Comparison of ENCODE assay signal across 29 mouse cellular contexts in genomic region chr3:85042126-85042525, GRCm38 (mm10).
A peak's percentile ranks its signal among the peaks of the same experiment; 100 is the strongest.
DNase-seq lines count a peak whose midpoint lies in the region; ATAC-seq and TF ChIP-seq lines count a peak whose summit lies in the region.
"Had no signal": no experiment of that assay in that cellular context is flagged by ENCODE, and none has a peak within 500 bp of the region (broad histone marks: within the 10 kb centered on the region; RNA-seq: fewer than 3 reads in every experiment).

No protein-coding gene starts in this region.

- H3K36me3 ChIP-seq in forebrain, postnatal 0 days (ENCODE audit: insufficient read depth) = no peaks in the 10 kb centered on the region
- no peaks in the 10 kb centered on the region for H3K36me3 ChIP-seq in forebrain, embryonic 14.5 days (ENCODE audit: control insufficient read depth, insufficient read depth, low read length)
- H3K36me3 ChIP-seq in hindbrain, embryonic 16.5 days (ENCODE audit: control insufficient read depth, insufficient read depth, low read length) = no peaks in the 10 kb centered on the region
- no peaks in the 10 kb centered on the region for H3K36me3 ChIP-seq in intestine, embryonic 16.5 days (ENCODE audit: control insufficient read depth, insufficient read depth, low read length)
- H3K36me3 ChIP-seq: embryonic facial prominence, embryonic 10.5 days; embryonic facial prominence, embryonic 15.5 days; forebrain, embryonic 12.5 days; heart, embryonic 12.5 days; hindbrain, embryonic 15.5 days; limb, embryonic 13.5 days; midbrain, embryonic 12.5 days; neural tube, embryonic 12.5 days had no signal

- H3K9me3 ChIP-seq in forebrain, postnatal 0 days (ENCODE audit: low read length) = no peaks in the 10 kb centered on the region
- H3K9me3 ChIP-seq in forebrain, embryonic 14.5 days (replicated peaks; ENCODE audit: control insufficient read depth, low read length) = no peaks in the 10 kb centered on the region
- no peaks in the 10 kb centered on the region for H3K9me3 ChIP-seq in hindbrain, embryonic 16.5 days (ENCODE audit: control insufficient read depth, low read length)
- H3K9me3 ChIP-seq in intestine, embryonic 16.5 days (ENCODE audit: control insufficient read depth, low read length) = no peaks in the 10 kb centered on the region
- H3K9me3 ChIP-seq: embryonic facial prominence, embryonic 10.5 days; embryonic facial prominence, embryonic 15.5 days; forebrain, embryonic 12.5 days; hindbrain, embryonic 15.5 days; limb, embryonic 13.5 days; midbrain, embryonic 12.5 days; neural tube, embryonic 12.5 days had no signal

- no peak overlapping the region for H3K9ac ChIP-seq in forebrain, postnatal 0 days
- no peak overlapping the region for H3K9ac ChIP-seq in forebrain, embryonic 14.5 days (ENCODE audit: low read length)
- H3K9ac ChIP-seq in hindbrain, embryonic 16.5 days (ENCODE audit: low read depth, low read length) = no peak overlapping the region
- no peak overlapping the region for H3K9ac ChIP-seq in intestine, embryonic 16.5 days (ENCODE audit: low read depth, low read length)
- H3K9ac ChIP-seq: embryonic facial prominence, embryonic 15.5 days; forebrain, embryonic 12.5 days; heart, embryonic 12.5 days; hindbrain, embryonic 15.5 days; limb, embryonic 13.5 days; midbrain, embryonic 12.5 days; neural tube, embryonic 12.5 days had no signal

- H3K4me2 ChIP-seq in forebrain, postnatal 0 days (ENCODE audit: low read depth) = no peak overlapping the region
- H3K4me2 ChIP-seq in forebrain, embryonic 14.5 days (ENCODE audit: low read length) = no peak overlapping the region
- no peak overlapping the region for H3K4me2 ChIP-seq in hindbrain, embryonic 16.5 days (ENCODE audit: low read length)
- H3K4me2 ChIP-seq in intestine, embryonic 16.5 days (ENCODE audit: low read depth, low read length) = no peak overlapping the region
- H3K4me2 ChIP-seq: embryonic facial prominence, embryonic 15.5 days; forebrain, embryonic 12.5 days; heart, embryonic 12.5 days; hindbrain, embryonic 15.5 days; limb, embryonic 13.5 days; liver, embryonic 11.5 days; midbrain, embryonic 12.5 days; neural tube, embryonic 12.5 days had no signal

- H3K4me3 ChIP-seq in forebrain, postnatal 0 days (ENCODE audit: low read depth, low read length) = no peak overlapping the region
- H3K4me3 ChIP-seq in forebrain, embryonic 14.5 days (ENCODE audit: low read depth, low read length) = no peak overlapping the region
- no peak overlapping the region for H3K4me3 ChIP-seq in cerebellum, adult 2 months (replicated peaks; ENCODE audit: insufficient read depth, low read depth, low read length)
- no peak overlapping the region for H3K4me3 ChIP-seq in hindbrain, embryonic 16.5 days (ENCODE audit: low read length)
- H3K4me3 ChIP-seq in intestine, embryonic 16.5 days (ENCODE audit: low read length) = no peak overlapping the region
- H3K4me3 ChIP-seq: embryonic facial prominence, embryonic 10.5 days; embryonic facial prominence, embryonic 15.5 days; forebrain, embryonic 12.5 days; gastrocnemius, adult 2 months; heart, embryonic 12.5 days; hindbrain, embryonic 15.5 days; limb, embryonic 13.5 days; midbrain, embryonic 12.5 days; myocyte; neural tube, embryonic 12.5 days had no signal

- no peak for ATAC-seq in forebrain, postnatal 0 days
- no peak for ATAC-seq in forebrain, embryonic 14.5 days
- ATAC-seq in hindbrain, embryonic 16.5 days = no peak
- no peak for ATAC-seq in intestine, embryonic 16.5 days
- ATAC-seq: Patski had no signal

- H3K27me3 ChIP-seq in forebrain, postnatal 0 days (ENCODE audit: insufficient read depth, low read length) = no peaks in the 10 kb centered on the region
- H3K27me3 ChIP-seq in forebrain, embryonic 14.5 days (replicated peaks; ENCODE audit: control insufficient read depth, insufficient read depth, low read length) = no peaks in the 10 kb centered on the region
- H3K27me3 ChIP-seq in cerebellum, adult 2 months (ENCODE audit: control insufficient read depth, insufficient read depth, low read length) = no peaks in the 10 kb centered on the region
- H3K27me3 ChIP-seq in hindbrain, embryonic 16.5 days (replicated peaks; ENCODE audit: control insufficient read depth, insufficient read depth, low read length) = no peaks in the 10 kb centered on the region
- no peaks in the 10 kb centered on the region for H3K27me3 ChIP-seq in intestine, embryonic 16.5 days (replicated peaks; ENCODE audit: control insufficient read depth, insufficient read depth, low read length)
- H3K27me3 ChIP-seq: embryonic facial prominence, embryonic 15.5 days; forebrain, embryonic 12.5 days; heart, embryonic 12.5 days; hindbrain, embryonic 15.5 days; limb, embryonic 13.5 days; midbrain, embryonic 12.5 days; neural tube, embryonic 12.5 days; Patski had no signal

- TF ChIP-seq CTCF in forebrain, postnatal 0 days (IDR thresholded peaks at IDR 0.05; ENCODE audit: low read depth) = no peak
- no peak for TF ChIP-seq CTCF in cerebellum, adult 2 months (IDR thresholded peaks at IDR 0.05; ENCODE audit: borderline replicate concordance, insufficient read depth, low read depth, low read length)

- H3K27ac ChIP-seq in forebrain, postnatal 0 days (ENCODE audit: low read depth, low read length) = no peak overlapping the region
- no peak overlapping the region for H3K27ac ChIP-seq in forebrain, embryonic 14.5 days (ENCODE audit: low read depth, low read length)
- peak overlapping the region; percentile 42 for H3K27ac ChIP-seq in cerebellum, adult 2 months (ENCODE audit: insufficient read depth, low read length)
- H3K27ac ChIP-seq in hindbrain, embryonic 16.5 days (ENCODE audit: low read depth, low read length) = no peak overlapping the region
- H3K27ac ChIP-seq in intestine, embryonic 16.5 days (ENCODE audit: low read length) = no peak overlapping the region
- H3K27ac ChIP-seq: embryonic facial prominence, embryonic 10.5 days; embryonic facial prominence, embryonic 15.5 days; forebrain, embryonic 12.5 days; gastrocnemius, adult 2 months; hindbrain, embryonic 15.5 days; limb, embryonic 13.5 days; midbrain, embryonic 12.5 days; neural tube, embryonic 12.5 days; stomach, postnatal 0 days had no signal

- peak; percentile 15 for DNase-seq in forebrain, postnatal 0 days
- no peak for DNase-seq in forebrain, embryonic 14.5 days (ENCODE audit: low spot score)
- DNase-seq in brain, adult 2 months (ENCODE audit: low read depth, low spot score) = peak; percentile 91
- peak; percentile 29 to 82 for DNase-seq in cerebellum, adult 2 months
- peak; percentile 48 to 63 for DNase-seq in cerebellum, postnatal 14 days
- DNase-seq: adrenal gland, postnatal 10 days; gastrocnemius, adult 2 months; gastrocnemius, postnatal 36 days; heart, adult 18-20 months; kidney, adult 2 months; kidney, postnatal 36 days; lung, postnatal 36 days; right cerebral cortex, postnatal 4 days; thymus, adult 18-20 months; thymus, postnatal 36 days had no signal

- no peak for TF ChIP-seq POLR2A in cerebellum, adult 2 months (IDR thresholded peaks at IDR 0.05; ENCODE audit: borderline replicate concordance, insufficient read depth, low read length)

- no peaks in the 10 kb centered on the region for H3K4me1 ChIP-seq in forebrain, postnatal 0 days (ENCODE audit: insufficient read depth)
- no peaks in the 10 kb centered on the region for H3K4me1 ChIP-seq in forebrain, embryonic 14.5 days (ENCODE audit: control insufficient read depth, insufficient read depth, low read length)
- peaks cover 8% of the 10 kb centered on the region; the same call in 1 of the 2 replicates for H3K4me1 ChIP-seq in cerebellum, adult 2 months (ENCODE audit: control insufficient read depth, insufficient read depth, low read length)
- no peaks in the 10 kb centered on the region for H3K4me1 ChIP-seq in hindbrain, embryonic 16.5 days (ENCODE audit: control insufficient read depth, insufficient read depth, low read depth, low read length)
- no peaks in the 10 kb centered on the region for H3K4me1 ChIP-seq in intestine, embryonic 16.5 days (ENCODE audit: control insufficient read depth, insufficient read depth, low read length)
- H3K4me1 ChIP-seq: embryonic facial prominence, embryonic 10.5 days; embryonic facial prominence, embryonic 15.5 days; forebrain, embryonic 12.5 days; heart, embryonic 12.5 days; hindbrain, embryonic 15.5 days; limb, embryonic 13.5 days; midbrain, embryonic 12.5 days; neural tube, embryonic 12.5 days had no signal

- WGBS in forebrain, postnatal 0 days = 82% methylated on average over 4 of the region's 4 CpGs
- WGBS in forebrain, embryonic 14.5 days = 92% methylated on average over 4 of the region's 4 CpGs
- 13% methylated on average over 4 of the region's 4 CpGs for WGBS in cerebellum, adult 2 months
- 87% methylated on average over 4 of the region's 4 CpGs for WGBS in hindbrain, embryonic 16.5 days
- 93% methylated on average over 4 of the region's 4 CpGs for WGBS in intestine, embryonic 16.5 days
